Mouse (Mus musculus) urinary bladder, adult 18-20 months (tissue): ENCODE data around the gene Gpr171.

Experiments used
- DNase-seq, 2 experiments: peaks; one replicate each; pipeline ENCODE4 v3.0.0; 2022; ENCODE audit warnings: low spot score in 2 of 2, mixed read lengths in 2 of 2

Gene Gpr171

DNA sequence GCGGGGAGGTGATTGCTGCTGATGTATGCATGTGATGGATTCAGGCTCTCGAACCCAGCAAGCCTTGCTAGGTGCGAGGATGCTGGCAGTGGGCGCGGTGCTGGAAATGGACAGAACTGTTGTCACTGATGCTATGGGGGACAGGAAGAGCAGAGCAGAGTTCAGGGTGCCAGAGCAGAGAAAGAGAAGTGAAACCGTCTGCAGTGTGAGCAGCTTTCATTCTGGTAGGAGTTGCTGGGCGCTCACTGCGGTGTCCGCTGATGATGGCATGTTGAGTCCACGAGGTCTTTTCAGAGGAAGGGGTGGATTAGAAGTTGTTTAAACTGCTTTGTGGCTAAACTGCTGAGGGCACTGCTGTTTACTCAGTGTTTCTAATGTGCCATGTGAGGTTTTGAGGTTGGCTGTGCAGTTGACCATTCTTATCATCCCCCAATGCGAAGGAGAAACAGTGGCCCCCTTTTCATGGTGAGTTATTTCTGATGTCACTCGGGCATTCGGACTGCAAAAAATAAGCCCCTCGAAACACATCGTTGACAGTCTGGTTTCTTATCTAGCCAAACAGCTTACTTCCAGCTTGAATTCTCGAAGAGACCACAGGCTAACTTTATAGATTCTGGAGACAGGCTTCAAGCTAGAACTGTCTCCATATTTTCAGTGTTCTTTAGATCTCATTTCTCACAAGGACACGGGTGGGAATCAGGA, 46.6 kb downstream of the Gpr171 start:
- no peak for DNase-seq
